Mouse (Mus musculus) ES-Bruce4 (cell line): ENCODE results near the gene Masp1. TPM values are rescaled to one million over a fixed set of nuclear protein-coding genes. Genes with fewer than 3 reads are reported as not detected.

Experiments
- H3K27ac ChIP-seq: 2 replicates; pipeline ENCODE4 v1.5.1; 2012; ENCODE audit warnings: low read length, inconsistent platforms; ENCODE audit not compliant: insufficient read depth
- H3K27me3 ChIP-seq: 2 replicates; pipeline ENCODE4 v1.6.1; 2012; ENCODE audit warnings: mild to moderate bottlenecking, low read length, inconsistent platforms; ENCODE audit not compliant: control insufficient read depth, poor library complexity, insufficient read depth, severe bottlenecking
- H3K36me3 ChIP-seq: 2 replicates; pipeline ENCODE4 v1.6.1; 2012; ENCODE audit warnings: inconsistent platforms, mild to moderate bottlenecking, low read length, moderate library complexity; ENCODE audit not compliant: control insufficient read depth, poor library complexity, insufficient read depth, severe bottlenecking
- H3K4me1 ChIP-seq: one replicate; pipeline ENCODE4 v1.8.1; 2011; ENCODE audit warnings: low read length; ENCODE audit not compliant: control insufficient read depth, insufficient read depth
- H3K4me3 ChIP-seq: 2 replicates; pipeline ENCODE4 v1.5.1; 2011; ENCODE audit warnings: low read depth, mild to moderate bottlenecking, low read length
- H3K9ac ChIP-seq: 2 replicates; pipeline ENCODE4 v1.6.1; 2012; ENCODE audit warnings: low read depth, mild to moderate bottlenecking, inconsistent platforms; ENCODE audit not compliant: poor library complexity, severe bottlenecking
- H3K9me3 ChIP-seq: replicated peaks from 2 replicates; pipeline ENCODE4 v1.6.1; 2012; ENCODE audit warnings: mild to moderate bottlenecking, low read length, inconsistent platforms; ENCODE audit not compliant: control insufficient read depth, poor library complexity, insufficient read depth, severe bottlenecking
- CTCF ChIP-seq: IDR thresholded peaks from one replicate; pipeline ENCODE4 v1.8.1; 2011; ENCODE audit warnings: low read depth, low read length
- EP300 ChIP-seq: IDR thresholded peaks from 2 replicates; pipeline ENCODE4 v1.6.1; 2011; ENCODE audit warnings: low read depth, low read length; ENCODE audit not compliant: insufficient read depth
- POLR2A ChIP-seq: IDR thresholded peaks from one replicate; pipeline ENCODE4 v1.8.1; 2011; ENCODE audit warnings: low read length; ENCODE audit not compliant: insufficient read depth
- polyA plus RNA-seq: library from polyadenylated mRNA; stranded (reverse); fragments of >200 nt; gene quantifications from 2 replicates; pipeline ENCODE4 v1.2.4, GENCODE M21; 2011; ENCODE audit warnings: low read depth; ENCODE audit not compliant: missing spikeins, insufficient read depth, insufficient read length

Masp1 gene
- 2.5 TPM in 2 replicates for polyA plus RNA-seq

GRCm38 (mm10) chr16:23520235-23520871 lies at the start of gene Masp1, which contains the start of gene Rtp4:
TSS of gene Masp1 (minus strand) at chr16:23520815.
TSS of gene Rtp4 (plus strand) at chr16:23520291.
- Histone ChIP-seq H3K9ac (no peak within 1 kb of the TSS), H3K4me3 (0 out of 2 replicates have a peak within 1 kb of the TSS, but pooled peaks have one; percentile 14), H3K27me3 (no peaks in the 10 kb centered on the region), H3K36me3 (no peaks in the 10 kb centered on the region), H3K27ac (no peak within 1 kb of the TSS), H3K4me1 (no peaks in the 10 kb centered on the region), H3K9me3 (no peaks in the 10 kb centered on the region)
- TF ChIP-seq EP300: no peak
- no peak for TF ChIP-seq POLR2A
- no peak for TF ChIP-seq CTCF

DNA sequence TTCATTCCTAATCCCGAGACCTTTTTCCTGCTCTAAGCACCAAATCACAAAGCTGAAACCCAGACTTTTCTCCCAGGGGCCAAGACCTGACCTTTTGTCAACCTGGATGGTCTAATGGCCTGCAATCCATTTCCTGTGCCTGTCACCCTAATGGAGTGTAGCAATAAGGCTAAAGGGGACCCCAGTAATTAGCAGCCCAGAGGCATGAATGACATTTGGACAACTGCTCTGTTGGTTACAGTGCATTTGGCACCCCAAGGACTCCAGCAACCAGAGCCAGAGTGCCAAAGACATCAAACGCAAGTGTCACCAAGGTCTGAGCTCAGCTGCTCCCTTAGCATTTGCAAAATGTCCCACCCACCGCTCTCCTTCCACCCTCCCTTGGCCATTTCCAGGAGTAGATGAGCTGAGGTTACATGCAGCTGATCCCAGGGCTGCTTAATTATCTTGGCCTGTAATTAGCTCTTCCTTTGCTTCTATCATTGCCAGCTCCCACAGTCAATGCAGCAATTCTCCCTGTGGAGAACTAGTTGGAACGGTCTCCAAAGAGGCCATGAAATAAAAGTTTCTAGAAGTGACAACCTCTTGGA lies 47.8 kb upstream of the Masp1 start:
- H3K4me1 ChIP-seq: no peaks in the 10 kb centered on the region
- H3K27me3 ChIP-seq: no peaks in the 10 kb centered on the region; the same call in 1 of the 2 replicates
- no peak overlapping the region for H3K27ac ChIP-seq
- no peaks in the 10 kb centered on the region for H3K36me3 ChIP-seq
- TF ChIP-seq CTCF (no peak), POLR2A (no peak), EP300 (no peak)
- no peak overlapping the region for H3K4me3 ChIP-seq
- H3K9me3 ChIP-seq: no peaks in the 10 kb centered on the region
- no peak overlapping the region for H3K9ac ChIP-seq

DNA sequence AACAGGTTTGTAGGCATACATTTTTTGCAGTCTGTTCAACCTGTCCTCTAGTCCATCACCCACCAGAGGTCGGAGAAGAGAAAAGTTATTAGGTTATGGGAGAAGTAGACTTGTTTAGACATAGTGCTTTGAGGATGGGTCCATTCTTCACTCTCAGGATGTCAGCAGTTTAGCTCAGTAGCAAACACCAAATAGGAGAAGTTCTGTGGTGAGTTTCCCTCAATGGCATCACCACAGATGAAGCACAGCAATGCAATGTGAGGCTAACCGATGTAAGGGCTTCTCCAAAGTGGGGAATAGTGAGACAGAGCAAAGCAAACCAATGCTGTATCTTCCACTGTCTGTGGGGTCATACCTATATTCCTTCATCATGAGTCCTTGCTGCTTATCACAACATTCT lies 37.1 kb upstream of the Masp1 start:
- TF ChIP-seq EP300: no peak
- TF ChIP-seq CTCF: no peak
- TF ChIP-seq POLR2A: no peak
- H3K9ac ChIP-seq: no peak overlapping the region
- H3K9me3 ChIP-seq: no peaks in the 10 kb centered on the region
- no peak overlapping the region for H3K4me3 ChIP-seq
- no peaks in the 10 kb centered on the region for H3K4me1 ChIP-seq
- no peak overlapping the region for H3K27ac ChIP-seq
- H3K27me3 ChIP-seq: no peaks in the 10 kb centered on the region
- no peaks in the 10 kb centered on the region for H3K36me3 ChIP-seq

DNA sequence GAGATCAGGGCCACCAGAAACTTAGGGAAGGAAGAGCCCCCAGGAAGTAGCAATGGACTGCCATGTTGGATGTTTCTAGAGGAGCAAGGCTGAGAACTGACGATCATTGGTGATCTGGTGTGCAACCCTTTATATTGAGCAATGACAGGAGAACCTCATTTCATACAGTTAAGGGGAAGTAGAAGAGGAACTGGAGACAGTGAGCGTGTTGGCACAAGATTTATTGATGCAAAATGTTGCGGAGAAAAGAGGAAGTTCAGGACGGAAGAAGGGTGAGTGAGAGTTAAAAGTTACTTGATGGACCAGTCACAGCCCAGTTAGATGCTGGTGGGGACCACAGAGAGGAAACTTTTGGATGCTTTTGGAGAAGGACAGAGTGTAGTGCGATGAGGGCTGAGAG lies 36.6 kb upstream of the Masp1 start:
- no peaks in the 10 kb centered on the region for H3K27me3 ChIP-seq
- TF ChIP-seq POLR2A (no peak), CTCF (no peak), EP300 (no peak)
- no peaks in the 10 kb centered on the region for H3K9me3 ChIP-seq
- no peak overlapping the region for H3K4me3 ChIP-seq
- H3K27ac ChIP-seq: no peak overlapping the region
- no peaks in the 10 kb centered on the region for H3K4me1 ChIP-seq
- H3K36me3 ChIP-seq: no peaks in the 10 kb centered on the region
- H3K9ac ChIP-seq: no peak overlapping the region

DNA sequence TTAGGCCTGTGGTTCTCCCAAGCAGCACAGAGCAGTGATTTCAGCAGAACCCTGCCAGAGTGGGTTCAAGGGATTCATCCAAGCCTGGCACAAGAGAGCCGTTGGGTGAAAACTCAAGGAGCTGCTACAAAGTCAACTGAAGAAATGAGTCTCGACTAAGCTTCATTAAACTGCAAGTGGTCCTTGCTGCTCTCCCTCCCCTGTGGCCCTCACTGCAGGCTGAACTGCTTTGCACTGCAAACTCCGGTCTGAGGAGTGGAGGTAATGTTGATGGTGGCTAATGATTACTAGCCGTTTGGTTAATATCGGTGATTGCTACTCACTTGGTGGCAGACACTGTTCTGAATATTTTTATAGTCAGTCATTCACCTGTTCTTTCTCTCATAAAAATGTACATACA lies 34.1 kb upstream of the Masp1 start:
- Histone ChIP-seq H3K27ac (no peak overlapping the region), H3K36me3 (no peaks in the 10 kb centered on the region), H3K4me3 (no peak overlapping the region), H3K9ac (no peak overlapping the region), H3K27me3 (no peaks in the 10 kb centered on the region), H3K4me1 (no peaks in the 10 kb centered on the region), H3K9me3 (no peaks in the 10 kb centered on the region)
- TF ChIP-seq EP300: no peak

DNA sequence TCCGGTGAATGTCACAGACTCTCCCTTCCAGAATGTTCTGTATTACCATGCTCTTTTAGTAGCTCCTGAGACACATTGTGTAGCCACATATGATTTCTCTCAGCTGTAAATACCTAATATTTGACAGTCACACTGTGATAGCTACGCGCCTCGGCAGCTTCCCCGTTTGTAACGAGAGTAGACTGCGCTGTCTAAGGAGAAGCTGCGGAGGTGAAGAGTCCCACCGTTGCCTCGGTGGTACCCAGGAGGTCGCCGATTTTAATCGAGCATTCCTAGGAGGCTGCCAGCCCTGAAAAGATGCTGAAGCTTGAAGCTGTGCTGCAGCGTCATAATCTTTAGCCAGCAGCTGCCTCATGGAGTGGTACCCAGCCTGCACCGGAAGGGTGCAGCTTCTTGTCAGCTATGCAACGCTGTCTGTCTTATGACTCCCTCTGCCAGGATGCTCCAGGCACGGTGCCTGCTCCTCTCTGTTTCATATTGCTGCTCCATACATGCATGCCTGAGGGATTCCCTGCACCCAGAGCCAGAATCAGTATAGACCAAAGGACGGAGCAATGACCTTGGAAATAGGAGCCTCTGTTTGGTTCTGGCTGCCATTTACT lies 30.5 kb upstream of the Masp1 start:
- no peak for TF ChIP-seq EP300
- TF ChIP-seq POLR2A: no peak
- TF ChIP-seq CTCF: no peak
- Histone ChIP-seq H3K27ac (no peak overlapping the region), H3K36me3 (no peaks in the 10 kb centered on the region), H3K4me3 (no peak overlapping the region), H3K9ac (no peak overlapping the region), H3K4me1 (no peaks in the 10 kb centered on the region), H3K9me3 (no peaks in the 10 kb centered on the region), H3K27me3 (no peaks in the 10 kb centered on the region)
